Mouse (Mus musculus) MEL (cell line): Measurements from ENCODE around the gene Tgfb1i1. TPM values are rescaled to one million over a fixed set of nuclear protein-coding genes. Genes with fewer than 3 reads are reported as not detected.

Experiments
- DNase-seq: peaks from one replicate; pipeline ENCODE4 v3.0.0; 2011; ENCODE audit warnings: low read depth, low spot score
- H3K27ac ChIP-seq: 2 replicates; pipeline ENCODE4 v1.5.1; 2012; ENCODE audit warnings: low read depth, mild to moderate bottlenecking, control low read depth, low read length, moderate library complexity; ENCODE audit not compliant: control insufficient read depth
- H3K27me3 ChIP-seq, 2 experiments: fragments of 150-350 bp in 1 of 2; sonication (generic) in 1 of 2; 2 replicates each; pipeline ENCODE4 v1.6.1; 2012; ENCODE audit warnings: low read length in 2 of 2, mild to moderate bottlenecking in 2 of 2, improper control_type of control experiment in 1 of 2, moderate library complexity in 1 of 2; ENCODE audit not compliant: insufficient read depth in 2 of 2, control insufficient read depth in 1 of 2
- H3K36me3 ChIP-seq, 2 experiments: 2 replicates each; pipeline ENCODE4 v1.6.1; 2012 to 2014; ENCODE audit warnings: low read length in 2 of 2, improper control_type of control experiment in 1 of 2, inconsistent platforms in 1 of 2, mild to moderate bottlenecking in 1 of 2; ENCODE audit not compliant: insufficient read depth in 2 of 2, control insufficient read depth in 1 of 2
- H3K4me1 ChIP-seq, 2 experiments: fragments of 150-350 bp in 1 of 2; sonication (generic) in 1 of 2; 2 replicates each; pipeline ENCODE4 v1.6.1; 2012; ENCODE audit warnings: low read length in 2 of 2, improper control_type of control experiment in 1 of 2, mild to moderate bottlenecking in 1 of 2; ENCODE audit not compliant: insufficient read depth in 2 of 2, control insufficient read depth in 1 of 2
- H3K4me3 ChIP-seq, 2 experiments: fragments of 150-350 bp in 1 of 2; sonication (generic) in 1 of 2; 2 replicates each; pipeline ENCODE4 v1.5.1; 2012; ENCODE audit warnings: low read depth in 2 of 2, low read length in 2 of 2, mild to moderate bottlenecking in 2 of 2, moderate library complexity in 2 of 2, control low read depth in 1 of 2, improper control_type of control experiment in 1 of 2; ENCODE audit not compliant: control insufficient read depth in 1 of 2, insufficient read depth in 1 of 2
- H3K79me2 ChIP-seq: 2 replicates; pipeline ENCODE4 v1.6.1; 2012; ENCODE audit warnings: mild to moderate bottlenecking, low read length, moderate library complexity; ENCODE audit not compliant: control insufficient read depth, poor library complexity, insufficient read depth
- H3K9ac ChIP-seq: 2 replicates; pipeline ENCODE4 v1.6.1; 2012; ENCODE audit warnings: low read depth, mild to moderate bottlenecking, control low read depth, low read length, moderate library complexity; ENCODE audit not compliant: control insufficient read depth, poor library complexity, severe bottlenecking
- H3K9me3 ChIP-seq: fragments of 150-350 bp; sonication (generic); replicated peaks from 2 replicates; pipeline ENCODE4 v1.6.1; 2012; ENCODE audit warnings: mild to moderate bottlenecking, low read length, improper control_type of control experiment, moderate library complexity; ENCODE audit not compliant: insufficient read depth
- CHD2 ChIP-seq: IDR thresholded peaks from 2 replicates; pipeline ENCODE4 v1.6.1; 2011; ENCODE audit warnings: low read length, improper control_type of control experiment
- CTCF ChIP-seq, 3 experiments: IDR thresholded peaks in 2 of 3; conservative IDR thresholded peaks in 1 of 3; 2 replicates each; pipeline ENCODE4 v1.5.1; 2011 to 2012; ENCODE audit warnings: low read length in 3 of 3, low read depth in 2 of 3, mild to moderate bottlenecking in 2 of 3, improper control_type of control experiment in 1 of 3, inconsistent platforms in 1 of 3, mixed read lengths in 1 of 3, moderate library complexity in 1 of 3; ENCODE audit not compliant: control insufficient read depth in 1 of 3, insufficient read depth in 1 of 3, poor library complexity in 1 of 3, severe bottlenecking in 1 of 3
- GABPA ChIP-seq: IDR thresholded peaks from 2 replicates; pipeline ENCODE4 v1.6.1; 2012; ENCODE audit warnings: low read depth, mild to moderate bottlenecking, inconsistent platforms, low read length, improper control_type of control experiment, moderate library complexity
- HCFC1 ChIP-seq: IDR thresholded peaks from 2 replicates; pipeline ENCODE4 v1.6.1; 2012; ENCODE audit warnings: low read depth, mild to moderate bottlenecking, inconsistent platforms, low read length, improper control_type of control experiment, moderate library complexity
- JUND ChIP-seq: IDR thresholded peaks from 2 replicates; pipeline ENCODE4 v1.6.1; 2011; ENCODE audit warnings: low read depth, mild to moderate bottlenecking, improper control_type of control experiment, low read length
- KAT2A ChIP-seq: conservative IDR thresholded peaks from 2 replicates; pipeline ENCODE4 v1.6.1; 2012; ENCODE audit warnings: low read depth, low read length, improper control_type of control experiment, inconsistent platforms
- MAFK ChIP-seq: IDR thresholded peaks from 2 replicates; pipeline ENCODE4 v1.6.1; 2011; ENCODE audit warnings: low read depth, mild to moderate bottlenecking, low read length, improper control_type of control experiment, borderline replicate concordance
- MAX ChIP-seq: IDR thresholded peaks from 2 replicates; pipeline ENCODE4 v1.6.1; 2011; ENCODE audit warnings: low read length, improper control_type of control experiment
- MXI1 ChIP-seq: IDR thresholded peaks from 2 replicates; pipeline ENCODE4 v1.6.1; 2011; ENCODE audit warnings: mild to moderate bottlenecking, low read depth, low read length, improper control_type of control experiment
- MYB ChIP-seq: IDR thresholded peaks from 2 replicates; pipeline ENCODE4 v1.6.1; 2011; ENCODE audit warnings: mild to moderate bottlenecking, low read depth, low read length, improper control_type of control experiment
- MYC ChIP-seq: IDR thresholded peaks from 2 replicates; pipeline ENCODE4 v1.6.1; 2011; ENCODE audit warnings: low read depth, mild to moderate bottlenecking, low read length, improper control_type of control experiment, moderate library complexity
- POLR2AphosphoS2 ChIP-seq: IDR thresholded peaks from 2 replicates; pipeline ENCODE4 v1.6.1; 2011; ENCODE audit warnings: low read length, improper control_type of control experiment
- RAD21 ChIP-seq: IDR thresholded peaks from 2 replicates; pipeline ENCODE4 v1.6.1; 2011; ENCODE audit warnings: mild to moderate bottlenecking, low read depth, low read length, improper control_type of control experiment
- TAL1 ChIP-seq: IDR thresholded peaks from 2 replicates; pipeline ENCODE4 v1.6.1; 2012; ENCODE audit warnings: mild to moderate bottlenecking, inconsistent platforms, low read length, moderate library complexity, mixed read lengths
- TCF12 ChIP-seq: IDR thresholded peaks from 2 replicates; pipeline ENCODE4 v1.6.1; 2014; ENCODE audit warnings: low read depth, mild to moderate bottlenecking, inconsistent platforms, low read length, improper control_type of control experiment, moderate library complexity
- USF1 ChIP-seq: IDR thresholded peaks from 2 replicates; pipeline ENCODE4 v1.6.1; 2014; ENCODE audit warnings: low read depth, mild to moderate bottlenecking, inconsistent platforms, low read length, improper control_type of control experiment, moderate library complexity
- USF2 ChIP-seq, 2 experiments: IDR thresholded peaks; 2 replicates each; pipeline ENCODE4 v1.6.1; 2011 to 2012; ENCODE audit warnings: improper control_type of control experiment in 2 of 2, low read length in 2 of 2, borderline replicate concordance in 1 of 2, inconsistent platforms in 1 of 2, low read depth in 1 of 2, mild to moderate bottlenecking in 1 of 2; ENCODE audit not compliant: insufficient read depth in 1 of 2
- ZC3H11A ChIP-seq: IDR thresholded peaks from 2 replicates; pipeline ENCODE4 v1.6.1; 2012; ENCODE audit warnings: low read depth, mild to moderate bottlenecking, inconsistent platforms, low read length, improper control_type of control experiment
- ZKSCAN1 ChIP-seq: IDR thresholded peaks from 2 replicates; pipeline ENCODE4 v1.6.1; 2012; ENCODE audit warnings: low read depth, mild to moderate bottlenecking, inconsistent platforms, low read length, improper control_type of control experiment, moderate library complexity
- ZMIZ1 ChIP-seq: IDR thresholded peaks from 2 replicates; pipeline ENCODE4 v1.6.1; 2012; ENCODE audit warnings: low read depth, mild to moderate bottlenecking, inconsistent platforms, low read length, improper control_type of control experiment, moderate library complexity
- ZNF384 ChIP-seq: IDR thresholded peaks from 2 replicates; pipeline ENCODE4 v1.6.1; 2012; ENCODE audit warnings: low read depth, mild to moderate bottlenecking, inconsistent platforms, low read length, improper control_type of control experiment
- polyA plus RNA-seq, 2 experiments: library from polyadenylated mRNA; stranded (reverse) in 1 of 2; unstranded in 1 of 2; fragments of >175 nt in 1 of 2; fragments of >200 nt in 1 of 2; gene quantifications; 2 replicates each; pipeline versions ENCODE4 v1.2.1 to v1.2.4; 2012; ENCODE audit warnings: low replicate concordance in 2 of 2, low read depth in 1 of 2; ENCODE audit not compliant: insufficient read length in 2 of 2, insufficient read depth in 1 of 2, missing spikeins in 1 of 2
- total RNA-seq: library from RNA; depleted of rRNA; stranded (reverse); fragments of 300-350 nt; gene quantifications from 2 replicates; pipeline ENCODE4 v1.2.3, GENCODE M21; 2012

Gene Tgfb1i1
- total and polyA plus RNA-seq, 3 experiments: 0.21 TPM; not detected in 2

GRCm38 (mm10) chr7:128243921-128244320 lies 2.7 kb upstream of the Tgfb1i1 start:
- H3K9me3 ChIP-seq: no peaks in the 10 kb centered on the region
- no peak for DNase-seq
- peaks cover 0 to 6% of the 10 kb centered on the region in 2 experiments; a peak in 1 of 4 replicates for H3K4me1 ChIP-seq
- H3K36me3 ChIP-seq: peaks cover 0 to 3% of the 10 kb centered on the region in 2 experiments; a peak in 2 of 4 replicates
- no peak overlapping the region for H3K9ac ChIP-seq
- no peaks in the 10 kb centered on the region for H3K27me3 ChIP-seq
- no peak overlapping the region for H3K4me3 ChIP-seq
- H3K79me2 ChIP-seq: peaks cover 2% of the 10 kb centered on the region; the same call in 1 of the 2 replicates
- H3K27ac ChIP-seq: no peak overlapping the region
- TF ChIP-seq MYB (no peak), JUND (no peak), TCF12 (no peak), CTCF (IDR thresholded peaks at IDR 0.05 in 2 of 3, conservative IDR thresholded peaks at IDR 0.05 in 1 of 3; ENCODE audit: control insufficient read depth in 1 of 3, insufficient read depth in 1 of 3, low read depth in 2 of 3, low read length in 3 of 3, poor library complexity in 1 of 3, severe bottlenecking in 1 of 3) (no peak), MAX (no peak)

GRCm38 (mm10) chr7:128244410-128245025 lies 2.1 kb upstream of the Tgfb1i1 start:
- TF ChIP-seq CHD2: no peak
- TF ChIP-seq TAL1: no peak
- no peak for TF ChIP-seq POLR2AphosphoS2
- TF ChIP-seq ZNF384: no peak
- no peak for TF ChIP-seq HCFC1
- no peak for TF ChIP-seq TCF12
- no peak for TF ChIP-seq RAD21
- no peak for TF ChIP-seq USF2 (IDR thresholded peaks at IDR 0.05; ENCODE audit: borderline replicate concordance in 1 of 2, insufficient read depth in 1 of 2, low read depth in 1 of 2, low read length in 2 of 2)
- no peak for TF ChIP-seq USF1
- TF ChIP-seq MXI1: no peak
- no peak for TF ChIP-seq MAFK
- TF ChIP-seq GABPA: no peak
- no peak for TF ChIP-seq ZC3H11A
- no peak for TF ChIP-seq KAT2A
- no peak for TF ChIP-seq ZKSCAN1
- no peak for TF ChIP-seq ZMIZ1
- no peak for TF ChIP-seq MAX
- TF ChIP-seq MYC: no peak
- no peak overlapping the region for H3K9ac ChIP-seq
- H3K36me3 ChIP-seq: no peaks in the 10 kb centered on the region
- H3K27me3 ChIP-seq: no peaks in the 10 kb centered on the region
- DNase-seq: no peak
- no peak overlapping the region for H3K27ac ChIP-seq
- no peak overlapping the region for H3K4me3 ChIP-seq
- H3K4me1 ChIP-seq: peaks cover 0 to under 1% of the 10 kb centered on the region in 2 experiments; a peak in 1 of 4 replicates
- H3K79me2 ChIP-seq: no peaks in the 10 kb centered on the region
- H3K9me3 ChIP-seq: no peaks in the 10 kb centered on the region
